Mouse (Mus musculus): ENCODE measurements around the gene Clybl.

The Clybl gene

GRCm38 (mm10) chr14:122385238-122385534 lies 203.7 kb downstream of the Clybl start:
- DNase-seq (ENCODE audit: low read depth, low spot score) = no peak

GRCm38 (mm10) chr14:122385758-122386157 lies 204.3 kb downstream of the Clybl start:
- DNase-seq (ENCODE audit: low read depth, low spot score) = no peak

- DNase-seq (ENCODE audit: low read depth, low spot score) = no peak
Observed at GRCm38 (mm10) chr14:122386281-122387130, 205.0 kb downstream of the Clybl start.

GRCm38 (mm10) chr14:122387781-122388180 lies 206.3 kb downstream of the Clybl start:
- no peak for DNase-seq (ENCODE audit: low read depth, low spot score)

GRCm38 (mm10) chr14:122388431-122389031 lies 207.0 kb downstream of the Clybl start:
- no peak for DNase-seq (ENCODE audit: low read depth, low spot score)

- no peak for DNase-seq (ENCODE audit: low read depth, low spot score)
Observed at GRCm38 (mm10) chr14:122389684-122390370, 208.3 kb downstream of the Clybl start.

GRCm38 (mm10) chr14:122390935-122391334 lies 209.4 kb downstream of the Clybl start:
- no peak for DNase-seq (ENCODE audit: low read depth, low spot score)

- no peak for DNase-seq (ENCODE audit: low read depth, low spot score)
Observed at GRCm38 (mm10) chr14:122393119-122393518, 211.6 kb downstream of the Clybl start.

- DNase-seq (ENCODE audit: low read depth, low spot score) = no peak
Observed at GRCm38 (mm10) chr14:122398676-122399075, 217.2 kb downstream of the Clybl start.

- DNase-seq (ENCODE audit: low read depth, low spot score) = no peak
Observed at GRCm38 (mm10) chr14:122399906-122400305, 218.4 kb downstream of the Clybl start.

GRCm38 (mm10) chr14:122401886-122402285 lies 220.4 kb downstream of the Clybl start:
- DNase-seq (ENCODE audit: low read depth, low spot score) = no peak

- DNase-seq (ENCODE audit: low read depth, low spot score) = no peak
Observed at GRCm38 (mm10) chr14:122402716-122403258, 221.3 kb downstream of the Clybl start.

GRCm38 (mm10) chr14:122403422-122403940 lies 222.0 kb downstream of the Clybl start:
- DNase-seq (ENCODE audit: low read depth, low spot score) = no peak

- DNase-seq (ENCODE audit: low read depth, low spot score) = no peak
Observed at GRCm38 (mm10) chr14:122404596-122405154, 223.2 kb downstream of the Clybl start.

GRCm38 (mm10) chr14:122405236-122405635 lies 223.7 kb downstream of the Clybl start:
- DNase-seq (ENCODE audit: low read depth, low spot score) = no peak

- DNase-seq (ENCODE audit: low read depth, low spot score) = no peak
Observed at GRCm38 (mm10) chr14:122405897-122406540, 224.5 kb downstream of the Clybl start.

GRCm38 (mm10) chr14:122406541-122407219 lies 225.2 kb downstream of the Clybl start:
- no peak for DNase-seq (ENCODE audit: low read depth, low spot score)

GRCm38 (mm10) chr14:122412841-122413541 lies 231.5 kb downstream of the Clybl start:
- no peak for DNase-seq (ENCODE audit: low read depth, low spot score)

- DNase-seq (ENCODE audit: low read depth, low spot score) = no peak
Observed at GRCm38 (mm10) chr14:122413542-122413928, 232.0 kb downstream of the Clybl start.

GRCm38 (mm10) chr14:122414786-122415185 lies 233.3 kb downstream of the Clybl start:
- no peak for DNase-seq (ENCODE audit: low read depth, low spot score)

All from 3T3-L1 (cell line).